Mouse (Mus musculus) kidney, embryonic 14.5 days (tissue): ENCODE data around the gene Lpp. TPM values are rescaled to one million over a fixed set of nuclear protein-coding genes. Genes with fewer than 3 reads are reported as not detected.
A peak's percentile ranks its signal among the peaks of the same experiment; 100 is the strongest.

ENCODE experiments used
- ATAC-seq: fragments of 200-750 bp; cut with Nextera tagmentation; 2 replicates; pipeline ENCODE4 v1.8.0; 2017; ENCODE audit warnings: moderate number of reproducible peaks, mild to moderate bottlenecking, moderate TSS enrichment, moderate library complexity; ENCODE audit not compliant: low FRiP score, low TSS enrichment
- H3K27ac ChIP-seq: fragments of 300-500 bp; sonication (generic); 2 replicates; pipeline ENCODE4 v1.5.1; 2014; ENCODE audit warnings: low read depth, mild to moderate bottlenecking, low read length, moderate library complexity, mixed read lengths
- H3K27me3 ChIP-seq: fragments of 300-500 bp; sonication (generic); 2 replicates; pipeline ENCODE4 v1.6.1; 2014; ENCODE audit warnings: mild to moderate bottlenecking, low read length; ENCODE audit not compliant: control insufficient read depth, insufficient read depth
- H3K36me3 ChIP-seq: fragments of 300-500 bp; sonication (generic); 2 replicates; pipeline ENCODE4 v1.6.1; 2014; ENCODE audit warnings: low read length, mixed read lengths; ENCODE audit not compliant: control insufficient read depth, insufficient read depth
- H3K4me1 ChIP-seq: fragments of 300-500 bp; sonication (generic); 2 replicates; pipeline ENCODE4 v1.6.1; 2014; ENCODE audit warnings: low read length, mixed read lengths; ENCODE audit not compliant: control insufficient read depth, insufficient read depth
- H3K4me2 ChIP-seq: fragments of 300-500 bp; sonication (generic); replicated peaks from 2 replicates; pipeline ENCODE4 v1.6.1; 2014; ENCODE audit warnings: low read depth, mild to moderate bottlenecking, low read length
- H3K4me3 ChIP-seq: fragments of 300-500 bp; sonication (generic); 2 replicates; pipeline ENCODE4 v1.5.1; 2014; ENCODE audit warnings: mild to moderate bottlenecking, low read length
- H3K9ac ChIP-seq: fragments of 300-500 bp; sonication (generic); 2 replicates; pipeline ENCODE4 v1.6.1; 2014; ENCODE audit warnings: low read depth, mild to moderate bottlenecking, low read length, moderate library complexity
- H3K9me3 ChIP-seq: fragments of 300-500 bp; sonication (generic); 2 replicates; pipeline ENCODE4 v1.6.1; 2016; ENCODE audit warnings: low read length; ENCODE audit not compliant: control insufficient read depth
- WGBS: fragments of 180-500 bp; shearing (Covaris S2); extraction: QIAGEN DNeasy Blood & Tissue Kit; methylation state at CpG from one replicate; pipeline ENCODE4 v1.1.7; 2014; 5-methylcytosine and 5-hydroxymethylcytosine counted together
- polyA plus RNA-seq: library from polyadenylated mRNA; unstranded; fragments of >200 nt; fragmentation: Nextera tagmentation; extraction: Ambion mirVana; gene quantifications from 2 replicates; pipeline ENCODE4 v1.2.1, GENCODE M21; 2014

Gene Lpp
- polyA plus RNA-seq, 1 experiment from 2014 or later = 49.2 TPM

DNA sequence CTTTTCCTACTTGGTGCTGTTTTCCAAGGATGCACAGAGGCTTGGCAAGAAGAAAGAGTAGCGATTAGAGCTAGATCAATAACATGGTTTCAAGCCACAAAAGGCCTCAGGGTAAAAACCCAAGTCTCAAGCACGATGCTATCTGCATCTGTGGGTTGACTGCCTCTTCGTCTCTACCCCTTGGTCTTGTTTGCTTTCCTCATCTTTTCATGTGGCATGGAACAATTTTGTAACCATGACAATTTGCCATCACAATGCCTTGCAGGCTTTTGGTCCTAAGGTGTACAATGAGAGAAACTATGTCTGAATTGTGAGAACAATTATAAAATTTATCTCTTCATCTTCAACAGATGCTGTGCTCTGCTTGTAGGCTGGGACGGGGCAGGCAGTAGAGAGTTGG is 145.7 kb downstream of the Lpp start:
- no peak for ATAC-seq
- no peak overlapping the region for H3K9ac ChIP-seq
- H3K27ac ChIP-seq = no peak overlapping the region
- H3K4me1 ChIP-seq = no peaks in the 10 kb centered on the region
- H3K36me3 ChIP-seq = no peaks in the 10 kb centered on the region
- H3K4me2 ChIP-seq = no peak overlapping the region
- no peak overlapping the region for H3K4me3 ChIP-seq
- H3K9me3 ChIP-seq = no peaks in the 10 kb centered on the region
- 90% methylated on average over 4 of the region's 4 CpGs for WGBS
- H3K27me3 ChIP-seq = no peaks in the 10 kb centered on the region

DNA sequence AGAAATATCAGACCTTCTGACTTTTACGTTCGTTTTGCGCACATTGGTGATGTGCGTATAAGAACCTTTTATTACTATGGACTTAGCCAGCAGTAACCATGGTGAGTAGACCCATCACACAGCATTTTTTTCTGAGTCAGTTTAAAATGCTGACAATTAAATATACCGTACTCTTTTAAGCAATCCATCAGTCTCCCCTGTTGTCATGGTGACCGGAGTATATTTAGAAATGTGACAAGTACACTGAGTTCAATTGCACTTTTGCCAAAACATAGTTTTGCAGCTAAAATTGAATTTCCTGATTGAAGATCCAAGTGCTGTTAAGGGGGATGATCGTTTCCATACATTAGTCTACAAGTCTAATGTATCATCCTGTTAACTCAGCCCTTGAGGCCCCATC is 149.6 kb downstream of the Lpp start:
- Histone ChIP-seq H3K27ac (no peak overlapping the region), H3K36me3 (no peaks in the 10 kb centered on the region), H3K4me1 (no peaks in the 10 kb centered on the region), H3K27me3 (no peaks in the 10 kb centered on the region), H3K4me3 (no peak overlapping the region), H3K9ac (no peak overlapping the region), H3K4me2 (no peak overlapping the region), H3K9me3 (no peaks in the 10 kb centered on the region)
- ATAC-seq = no peak
- 86% methylated on average over 7 of the region's 7 CpGs for WGBS

- Histone ChIP-seq H3K4me2 (no peak overlapping the region), H3K27ac (no peak overlapping the region), H3K4me3 (no peak overlapping the region), H3K36me3 (no peaks in the 10 kb centered on the region), H3K27me3 (no peaks in the 10 kb centered on the region), H3K9me3 (no peaks in the 10 kb centered on the region), H3K4me1 (no peaks in the 10 kb centered on the region), H3K9ac (no peak overlapping the region)
- 93% methylated on average over 5 of the region's 5 CpGs for WGBS
- no peak for ATAC-seq
These were observed 152.1 kb downstream of the Lpp start for GRCm38 (mm10) chr16:24545366-24545765.

GRCm38 (mm10) chr16:24558458-24558857 is 165.2 kb downstream of the Lpp start:
- no peak overlapping the region for H3K27ac ChIP-seq

DNA sequence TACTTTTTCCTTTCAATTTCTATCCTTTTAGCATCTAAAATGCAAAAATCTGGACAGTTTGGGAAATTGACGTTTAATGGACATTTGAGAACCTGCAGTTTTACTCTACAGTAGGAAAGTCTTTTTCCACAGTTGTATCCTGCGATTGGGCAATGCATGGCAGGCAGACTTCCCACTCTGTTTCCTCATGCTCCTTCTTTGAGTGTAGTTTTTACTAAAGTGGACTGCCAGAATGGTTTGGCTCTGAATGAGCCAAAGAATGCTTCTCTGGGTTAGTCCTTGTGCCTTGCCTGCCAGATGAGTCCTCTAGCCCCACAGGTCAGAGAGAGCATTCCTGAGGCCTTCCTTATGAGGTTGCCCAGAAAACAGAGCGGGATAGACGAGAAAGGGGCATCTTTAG is 166.5 kb downstream of the Lpp start:
- Histone ChIP-seq H3K9ac (no peak overlapping the region), H3K36me3 (no peaks in the 10 kb centered on the region), H3K4me1 (no peaks in the 10 kb centered on the region), H3K4me3 (no peak overlapping the region), H3K4me2 (no peak overlapping the region), H3K27me3 (no peaks in the 10 kb centered on the region), H3K27ac (no peak overlapping the region), H3K9me3 (no peaks in the 10 kb centered on the region)
- no peak for ATAC-seq
- WGBS = 92% methylated on average over 4 of the region's 4 CpGs

More at GRCm38 (mm10) chr16:24558458-24558857, 165.2 kb downstream of the Lpp start:
- WGBS = 91% methylated on average over 4 of the region's 4 CpGs
- Histone ChIP-seq H3K4me2 (no peak overlapping the region), H3K4me1 (no peaks in the 10 kb centered on the region), H3K36me3 (no peaks in the 10 kb centered on the region), H3K4me3 (no peak overlapping the region), H3K9ac (no peak overlapping the region), H3K27me3 (no peaks in the 10 kb centered on the region), H3K9me3 (no peaks in the 10 kb centered on the region)
- no peak for ATAC-seq

DNA sequence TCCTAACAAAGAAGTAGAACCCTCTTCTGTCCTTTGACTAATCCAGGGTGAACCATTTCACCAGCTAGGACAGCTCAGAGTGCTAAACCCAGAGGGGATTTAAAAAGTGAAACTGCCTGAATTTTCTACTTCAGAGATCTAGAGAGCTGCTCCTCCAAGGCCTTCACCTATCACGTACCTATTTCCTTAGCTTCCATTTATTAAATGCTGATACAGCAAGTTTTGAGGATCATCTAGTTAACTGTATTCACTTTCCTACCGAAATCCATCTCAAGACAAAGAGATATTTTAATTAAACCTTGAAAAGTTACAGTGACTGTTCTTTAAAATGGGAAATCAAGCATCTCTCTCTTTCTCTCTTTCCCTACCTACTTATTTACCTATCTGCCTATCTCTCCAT is 167.7 kb downstream of the Lpp start:
- no peak overlapping the region for H3K4me3 ChIP-seq
- WGBS = 91% methylated on average over 2 of the region's 2 CpGs

GRCm38 (mm10) chr16:24561602-24562001 is 168.3 kb downstream of the Lpp start:
- H3K9me3 ChIP-seq = no peaks in the 10 kb centered on the region
- WGBS = 80% methylated on average over 4 of the region's 4 CpGs
- H3K27me3 ChIP-seq = no peaks in the 10 kb centered on the region
- no peak overlapping the region for H3K4me2 ChIP-seq
- no peaks in the 10 kb centered on the region for H3K36me3 ChIP-seq
- H3K9ac ChIP-seq = no peak overlapping the region
- no peak overlapping the region for H3K27ac ChIP-seq
- ATAC-seq = no peak
- H3K4me3 ChIP-seq = no peak overlapping the region
- H3K4me1 ChIP-seq = no peaks in the 10 kb centered on the region

More for the DNA sequence above, 167.7 kb downstream of the Lpp start:
- no peaks in the 10 kb centered on the region for H3K4me1 ChIP-seq
- no peaks in the 10 kb centered on the region for H3K36me3 ChIP-seq
- no peaks in the 10 kb centered on the region for H3K9me3 ChIP-seq
- ATAC-seq = no peak
- H3K27me3 ChIP-seq = no peaks in the 10 kb centered on the region
- no peak overlapping the region for H3K4me2 ChIP-seq
- no peak overlapping the region for H3K27ac ChIP-seq
- H3K9ac ChIP-seq = no peak overlapping the region

GRCm38 (mm10) chr16:24565311-24565710 is 172.0 kb downstream of the Lpp start:
- whole genome bisulfite sequencing = 81% methylated on average over 7 of the region's 7 CpGs
- no peak for ATAC-seq
- no peaks in the 10 kb centered on the region for H3K27me3 ChIP-seq

DNA sequence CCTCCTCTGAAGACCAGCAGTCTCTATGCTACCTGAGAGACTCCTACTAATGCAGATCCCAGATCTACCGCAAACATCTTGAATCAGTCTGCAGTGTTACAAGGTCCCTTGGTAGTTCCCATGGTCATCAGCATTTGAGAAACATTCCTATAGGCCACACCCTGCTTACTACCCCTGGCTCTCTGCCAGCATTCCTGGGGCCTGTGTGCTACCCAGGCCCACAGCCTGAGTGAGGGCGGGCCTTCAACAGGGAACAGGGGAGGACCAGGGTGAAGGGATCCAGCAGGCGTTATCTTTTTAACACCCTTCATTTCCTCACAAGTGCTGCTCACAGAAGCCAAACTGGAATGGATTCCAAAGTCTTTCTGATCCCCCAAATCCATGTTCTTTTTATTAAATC is 173.0 kb downstream of the Lpp start:
- ATAC-seq = 0 out of 2 replicates have a peak, but pooled peaks have one; percentile 52
- H3K27ac ChIP-seq = no peak overlapping the region

More at GRCm38 (mm10) chr16:24565311-24565710, 172.0 kb downstream of the Lpp start:
- H3K4me3 ChIP-seq = no peak overlapping the region
- no peaks in the 10 kb centered on the region for H3K36me3 ChIP-seq
- H3K9me3 ChIP-seq = no peaks in the 10 kb centered on the region
- no peak overlapping the region for H3K9ac ChIP-seq
- H3K4me1 ChIP-seq = 0 out of 2 replicates have a peak, but pooled peaks cover 3% of the 10 kb centered on the region
- no peak overlapping the region for H3K27ac ChIP-seq
- no peak overlapping the region for H3K4me2 ChIP-seq

More for the DNA sequence above, 173.0 kb downstream of the Lpp start:
- WGBS = 47% methylated on average over 3 of the region's 3 CpGs
- no peak overlapping the region for H3K9ac ChIP-seq
- no peaks in the 10 kb centered on the region for H3K36me3 ChIP-seq
- no peaks in the 10 kb centered on the region for H3K9me3 ChIP-seq
- 0 out of 2 replicates have a peak, but pooled peaks cover 3% of the 10 kb centered on the region for H3K4me1 ChIP-seq
- H3K27me3 ChIP-seq = no peaks in the 10 kb centered on the region
- no peak overlapping the region for H3K4me2 ChIP-seq
- no peak overlapping the region for H3K4me3 ChIP-seq
